Mouse (Mus musculus): ENCODE measurements around the gene Gm5431. TPM values are rescaled to one million over a fixed set of nuclear protein-coding genes. Genes with fewer than 3 reads are reported as not detected.
"Not testable (repeated sequence)": the region's sequence is repeated elsewhere in the genome, so short reads cannot be mapped to it uniquely, and the experiment has no call there.

Gene Gm5431
- polyA plus RNA-seq (2012) = not detected in 2 replicates

GRCm38 (mm10) chr11:48902021-48902420, at the start of gene Gm5431:
Gm5431 (minus strand) TSS chr11:48902214.
- no peaks in the 10 kb centered on the region for H3K9me3 ChIP-seq (ENCODE audit: control insufficient read depth, low read length)
- no peaks in the 10 kb centered on the region for H3K36me3 ChIP-seq (ENCODE audit: control insufficient read depth)
- TF ChIP-seq GATA1 (IDR thresholded peaks at IDR 0.05; ENCODE audit: low read length) = no peak
- no peak for TF ChIP-seq TAL1 (IDR thresholded peaks at IDR 0.05; ENCODE audit: low read length)
- no peaks in the 10 kb centered on the region for H3K27me3 ChIP-seq (ENCODE audit: control insufficient read depth)
- no peak within 1 kb of the TSS for H3K4me3 ChIP-seq (replicated peaks)
- no peaks in the 10 kb centered on the region for H3K4me1 ChIP-seq (ENCODE audit: control insufficient read depth)

GRCm38 (mm10) chr11:48946090-48946489, 44.1 kb upstream of the Gm5431 start, which contains the start of gene Psme2b:
Psme2b (minus strand) TSS chr11:48946190.
- H3K9me3 ChIP-seq (ENCODE audit: control insufficient read depth, low read length); H3K36me3 ChIP-seq (ENCODE audit: control insufficient read depth); H3K4me3 ChIP-seq (replicated peaks); H3K27me3 ChIP-seq (ENCODE audit: control insufficient read depth); H3K4me1 ChIP-seq (ENCODE audit: control insufficient read depth): not testable (repeated sequence)

GRCm38 (mm10) chr11:48939286-48939685, 37.3 kb upstream of the Gm5431 start:
- not testable (repeated sequence) for H3K9me3 ChIP-seq (ENCODE audit: control insufficient read depth, low read length); H3K4me1 ChIP-seq (ENCODE audit: control insufficient read depth); H3K27me3 ChIP-seq (ENCODE audit: control insufficient read depth); H3K4me3 ChIP-seq (replicated peaks); H3K36me3 ChIP-seq (ENCODE audit: control insufficient read depth)

GRCm38 (mm10) chr11:48935291-48935690, 33.3 kb upstream of the Gm5431 start:
- not testable (repeated sequence) for H3K4me1 ChIP-seq (ENCODE audit: control insufficient read depth); H3K27me3 ChIP-seq (ENCODE audit: control insufficient read depth); H3K4me3 ChIP-seq (replicated peaks); H3K36me3 ChIP-seq (ENCODE audit: control insufficient read depth); H3K9me3 ChIP-seq (ENCODE audit: control insufficient read depth, low read length)

- not testable (repeated sequence) for H3K27me3 ChIP-seq (ENCODE audit: control insufficient read depth); H3K36me3 ChIP-seq (ENCODE audit: control insufficient read depth)
Observed at GRCm38 (mm10) chr11:48933923-48934322, 31.9 kb upstream of the Gm5431 start.

GRCm38 (mm10) chr11:48933422-48933821, 31.4 kb upstream of the Gm5431 start:
- H3K27me3 ChIP-seq (ENCODE audit: control insufficient read depth); H3K4me3 ChIP-seq (replicated peaks); H3K4me1 ChIP-seq (ENCODE audit: control insufficient read depth); H3K36me3 ChIP-seq (ENCODE audit: control insufficient read depth); H3K9me3 ChIP-seq (ENCODE audit: control insufficient read depth, low read length): not testable (repeated sequence)

More at GRCm38 (mm10) chr11:48933923-48934322, 31.9 kb upstream of the Gm5431 start:
- not testable (repeated sequence) for H3K4me3 ChIP-seq (replicated peaks); H3K4me1 ChIP-seq (ENCODE audit: control insufficient read depth); H3K9me3 ChIP-seq (ENCODE audit: control insufficient read depth, low read length)

GRCm38 (mm10) chr11:48928068-48928467, 26.1 kb upstream of the Gm5431 start:
- not testable (repeated sequence) for H3K27me3 ChIP-seq (ENCODE audit: control insufficient read depth); H3K4me1 ChIP-seq (ENCODE audit: control insufficient read depth); H3K36me3 ChIP-seq (ENCODE audit: control insufficient read depth); H3K4me3 ChIP-seq (replicated peaks); H3K9me3 ChIP-seq (ENCODE audit: control insufficient read depth, low read length)

GRCm38 (mm10) chr11:48926437-48926836, 24.4 kb upstream of the Gm5431 start:
- H3K9me3 ChIP-seq (ENCODE audit: control insufficient read depth, low read length); H3K4me1 ChIP-seq (ENCODE audit: control insufficient read depth); H3K4me3 ChIP-seq (replicated peaks); H3K36me3 ChIP-seq (ENCODE audit: control insufficient read depth); H3K27me3 ChIP-seq (ENCODE audit: control insufficient read depth): not testable (repeated sequence)

GRCm38 (mm10) chr11:48923818-48924217, 21.8 kb upstream of the Gm5431 start:
- H3K9me3 ChIP-seq (ENCODE audit: control insufficient read depth, low read length); H3K36me3 ChIP-seq (ENCODE audit: control insufficient read depth); H3K27me3 ChIP-seq (ENCODE audit: control insufficient read depth); H3K4me3 ChIP-seq (replicated peaks); H3K4me1 ChIP-seq (ENCODE audit: control insufficient read depth): not testable (repeated sequence)

GRCm38 (mm10) chr11:48918380-48918779, 16.4 kb upstream of the Gm5431 start:
- TF ChIP-seq GATA1 (IDR thresholded peaks at IDR 0.05; ENCODE audit: low read length) = no peak
- TF ChIP-seq TAL1 (IDR thresholded peaks at IDR 0.05; ENCODE audit: low read length) = no peak
- H3K36me3 ChIP-seq (ENCODE audit: control insufficient read depth) = no peaks in the 10 kb centered on the region
- no peaks in the 10 kb centered on the region for H3K27me3 ChIP-seq (ENCODE audit: control insufficient read depth)
- H3K4me3 ChIP-seq (replicated peaks) = no peak overlapping the region
- no peaks in the 10 kb centered on the region for H3K4me1 ChIP-seq (ENCODE audit: control insufficient read depth)
- no peaks in the 10 kb centered on the region for H3K9me3 ChIP-seq (ENCODE audit: control insufficient read depth, low read length)

GRCm38 (mm10) chr11:48913611-48914010, 11.6 kb upstream of the Gm5431 start:
- no peak for TF ChIP-seq TAL1 (IDR thresholded peaks at IDR 0.05; ENCODE audit: low read length)
- TF ChIP-seq GATA1 (IDR thresholded peaks at IDR 0.05; ENCODE audit: low read length) = no peak
- Histone ChIP-seq H3K4me1 (ENCODE audit: control insufficient read depth) (no peaks in the 10 kb centered on the region), H3K36me3 (ENCODE audit: control insufficient read depth) (no peaks in the 10 kb centered on the region), H3K4me3 (replicated peaks) (no peak overlapping the region), H3K27me3 (ENCODE audit: control insufficient read depth) (no peaks in the 10 kb centered on the region), H3K9me3 (ENCODE audit: control insufficient read depth, low read length) (no peaks in the 10 kb centered on the region)
